Mouse (Mus musculus): ENCODE data around the gene Gmfb.

- no peak for TF ChIP-seq CTCF (IDR thresholded peaks at IDR 0.05; ENCODE audit: borderline replicate concordance, insufficient read depth, low read length)
- no peak for TF ChIP-seq POLR2A (IDR thresholded peaks at IDR 0.05; ENCODE audit: low read depth, low read length)
Measured at GRCm38 (mm10) chr14:46831295-46831694, 9.3 kb upstream of the Gmfb start.
